Mouse (Mus musculus): ENCODE data around the gene Pex3. TPM values are rescaled to one million over a fixed set of nuclear protein-coding genes. Genes with fewer than 3 reads are reported as not detected.

Pex3 gene
- total and polyA plus RNA-seq, 2 experiments, result 9.6 to 29.6 TPM

GRCm38 (mm10) chr10:13474568-13474955 is 78.4 kb downstream of the Pex3 start:
- peak overlapping the region; percentile 55; the same call in 1 of the 2 replicates for H3K4me3 ChIP-seq (ENCODE audit: insufficient read depth, low read depth, low read length)
- no peak for DNase-seq (ENCODE audit: extremely low read depth, low read depth, low spot score)
- TF ChIP-seq CTCF (IDR thresholded peaks at IDR 0.05; ENCODE audit: low read depth, low read length) (no peak), POLR2A (IDR thresholded peaks at IDR 0.05; ENCODE audit: extremely low read depth, insufficient read depth, low read length) (no peak)
- 0 out of 2 replicates have a peak overlapping the region, but pooled peaks have one; percentile 17 for H3K9ac ChIP-seq (ENCODE audit: low read depth, low read length)
- H3K27ac ChIP-seq (replicated peaks; ENCODE audit: insufficient read depth, low read depth, low read length), result no peak overlapping the region
- peaks cover 14% of the 10 kb centered on the region for H3K27me3 ChIP-seq (ENCODE audit: control insufficient read depth, insufficient read depth, low read length)
- no peaks in the 10 kb centered on the region for H3K36me3 ChIP-seq (ENCODE audit: control insufficient read depth, insufficient read depth, low read length)
- H3K79me2 ChIP-seq (ENCODE audit: control insufficient read depth, insufficient read depth, low read length), result no peaks in the 10 kb centered on the region
- no peaks in the 10 kb centered on the region for H3K4me1 ChIP-seq (ENCODE audit: control insufficient read depth, insufficient read depth, low read length)
- WGBS, result 5% methylated on average over 10 of the region's 10 CpGs

Other genes with a start within 250 kb of the Pex3 start
- gene Phactr2, start 78.7 kb downstream of the Pex3 start, total RNA-seq (2014; rRNA removed), result 3.9 and 4.1 TPM in 2 replicates
- gene Phactr2, start 78.7 kb downstream of the Pex3 start, polyA plus RNA-seq (2012; rRNA removed), result 1.1 and 1.2 TPM in 2 replicates
- 8.0 and 11.1 TPM in 2 replicates for gene Fuca2, start 53.6 kb downstream of the Pex3 start, total RNA-seq (2014; rRNA removed)
- 4.0 TPM in 2 replicates for gene Fuca2, start 53.6 kb downstream of the Pex3 start, polyA plus RNA-seq (2012; rRNA removed)
- gene Adat2, start 248 bp downstream of the Pex3 start, total RNA-seq (2014; rRNA removed), result 2.3 and 2.5 TPM in 2 replicates
- 1.8 and 2.9 TPM in 2 replicates for gene Adat2, start 248 bp downstream of the Pex3 start, polyA plus RNA-seq (2012; rRNA removed)

Data from liver, adult 2 months (tissue).